Mouse (Mus musculus) stomach, postnatal 0 days (tissue): ENCODE data around the gene Pla2g2c.

Source experiments
- CTCF ChIP-seq: IDR thresholded peaks from 2 replicates; pipeline ENCODE4 v1.5.1; 2016; ENCODE audit warnings: antibody characterized with exemption, low read depth, mild to moderate bottlenecking, moderate library complexity
- EP300 ChIP-seq: optimal IDR thresholded peaks from 2 replicates; pipeline ENCODE3; 2016; ENCODE audit warnings: antibody characterized with exemption

GRCm38 (mm10) chr4:138701111-138701510 is 23.5 kb upstream of the Pla2g2c start:
- TF ChIP-seq CTCF, result no peak
- no peak for TF ChIP-seq EP300
